Mouse (Mus musculus) lung, embryonic 16.5 days (tissue): ENCODE data around the gene Fam222b. TPM values are rescaled to one million over a fixed set of nuclear protein-coding genes. Genes with fewer than 3 reads are reported as not detected.
A peak's percentile ranks its signal among the peaks of the same experiment; 100 is the strongest.

Experiments used
- ATAC-seq: fragments of 200-750 bp; cut with Nextera tagmentation; 2 replicates; pipeline ENCODE4 v1.8.0; 2017; ENCODE audit warnings: low read depth, mild to moderate bottlenecking, moderate library complexity
- H3K27ac ChIP-seq: fragments of 300-500 bp; sonication (generic); 2 replicates; pipeline ENCODE4 v1.5.1; 2014; ENCODE audit warnings: mild to moderate bottlenecking, control low read depth, low read length
- H3K27me3 ChIP-seq: fragments of 300-500 bp; sonication (generic); 2 replicates; pipeline ENCODE4 v1.6.1; 2014; ENCODE audit warnings: low read depth, low read length, mixed read lengths; ENCODE audit not compliant: control insufficient read depth, insufficient read depth
- H3K36me3 ChIP-seq: fragments of 300-500 bp; sonication (generic); 2 replicates; pipeline ENCODE4 v1.6.1; 2014; ENCODE audit warnings: low read length; ENCODE audit not compliant: control insufficient read depth, insufficient read depth
- H3K4me1 ChIP-seq: fragments of 300-500 bp; sonication (generic); replicated peaks from 2 replicates; pipeline ENCODE4 v1.6.1; 2014; ENCODE audit warnings: low read length, mixed read lengths; ENCODE audit not compliant: control insufficient read depth, insufficient read depth
- H3K4me2 ChIP-seq: fragments of 300-500 bp; sonication (generic); 2 replicates; pipeline ENCODE4 v1.6.1; 2014; ENCODE audit warnings: low read depth, low read length, control low read depth
- H3K4me3 ChIP-seq: fragments of 300-500 bp; sonication (generic); 2 replicates; pipeline ENCODE4 v1.5.1; 2014; ENCODE audit warnings: mild to moderate bottlenecking, low read length, control low read depth
- H3K9ac ChIP-seq: fragments of 300-500 bp; sonication (generic); 2 replicates; pipeline ENCODE4 v1.6.1; 2014; ENCODE audit warnings: low read length, control low read depth
- H3K9me3 ChIP-seq: fragments of 300-500 bp; sonication (generic); 2 replicates; pipeline ENCODE4 v1.6.1; 2016; ENCODE audit warnings: low read length; ENCODE audit not compliant: control insufficient read depth
- WGBS: fragments of 180-500 bp; shearing (Covaris S2); extraction: QIAGEN DNeasy Blood & Tissue Kit; methylation state at CpG from one replicate; pipeline ENCODE4 v1.1.7; 2014; 5-methylcytosine and 5-hydroxymethylcytosine counted together
- polyA plus RNA-seq: library from polyadenylated mRNA; unstranded; fragments of >200 nt; fragmentation: Nextera tagmentation; extraction: Ambion mirVana; gene quantifications from 2 replicates; pipeline ENCODE4 v1.2.1, GENCODE M21; 2015

The Fam222b gene
- polyA plus RNA-seq, 1 experiment from 2014 or later: 17.1 TPM

DNA sequence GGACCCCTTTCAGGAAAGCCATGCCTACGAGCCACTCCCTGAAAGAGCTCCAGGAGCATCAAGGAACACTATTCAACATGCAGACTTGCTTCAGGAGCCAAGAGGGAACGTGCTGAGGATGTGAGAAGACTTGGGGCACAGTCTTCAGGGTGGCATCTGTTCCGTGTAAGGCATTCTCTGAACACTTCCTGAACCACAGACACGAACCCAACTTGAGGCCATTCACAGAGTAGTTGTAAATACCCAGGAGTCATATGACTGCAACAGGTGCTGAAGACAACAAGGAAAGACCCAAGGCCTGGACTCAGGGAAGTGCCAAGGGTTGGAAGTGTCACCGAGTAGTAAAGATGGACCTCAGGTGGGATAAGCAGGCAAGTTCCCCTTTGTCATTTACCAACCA is 26.9 kb upstream of the Fam222b start:
- Histone ChIP-seq H3K27me3 (no peaks in the 10 kb centered on the region), H3K36me3 (no peaks in the 10 kb centered on the region), H3K27ac (no peak overlapping the region), H3K4me1 (no peaks in the 10 kb centered on the region), H3K9me3 (no peaks in the 10 kb centered on the region), H3K4me2 (no peak overlapping the region), H3K4me3 (no peak overlapping the region), H3K9ac (no peak overlapping the region)
- WGBS: 61% methylated on average over 5 of the region's 5 CpGs
- ATAC-seq: no peak

DNA sequence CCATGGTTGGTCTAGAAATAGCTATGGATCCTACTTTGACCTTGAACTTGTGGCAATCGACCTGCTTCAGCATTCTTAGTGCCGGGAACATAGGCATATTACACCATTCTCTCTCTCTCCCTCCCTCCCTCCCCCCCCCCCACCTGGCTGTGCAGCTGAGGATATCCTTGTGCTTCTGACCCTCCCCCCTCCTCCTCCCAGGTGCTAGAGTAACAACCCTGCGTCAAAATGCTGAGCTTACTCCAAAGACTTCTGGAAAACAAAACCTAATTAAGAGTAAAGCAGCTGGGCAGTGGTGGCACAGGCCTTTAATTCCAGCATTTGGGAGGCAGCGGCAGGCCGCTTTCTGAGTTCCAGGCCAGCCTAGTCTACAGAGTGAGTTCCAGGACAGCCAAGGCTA is 25.3 kb upstream of the Fam222b start:
- Histone ChIP-seq H3K9ac (no peak overlapping the region), H3K27ac (no peak overlapping the region), H3K4me1 (no peaks in the 10 kb centered on the region), H3K4me2 (no peak overlapping the region), H3K36me3 (peaks cover 8% of the 10 kb centered on the region), H3K9me3 (no peaks in the 10 kb centered on the region), H3K4me3 (no peak overlapping the region), H3K27me3 (no peaks in the 10 kb centered on the region)
- no peak for ATAC-seq
- WGBS: 76% methylated on average over 5 of the region's 5 CpGs

- 74% methylated on average over 6 of the region's 6 CpGs for WGBS
- Histone ChIP-seq H3K4me1 (no peaks in the 10 kb centered on the region), H3K9ac (no peak overlapping the region), H3K4me2 (no peak overlapping the region), H3K9me3 (no peaks in the 10 kb centered on the region), H3K36me3 (peaks cover 12% of the 10 kb centered on the region), H3K27ac (no peak overlapping the region), H3K4me3 (no peak overlapping the region), H3K27me3 (no peaks in the 10 kb centered on the region)
- no peak for ATAC-seq
Measured at GRCm38 (mm10) chr11:78069646-78070045, 24.8 kb upstream of the Fam222b start.

DNA sequence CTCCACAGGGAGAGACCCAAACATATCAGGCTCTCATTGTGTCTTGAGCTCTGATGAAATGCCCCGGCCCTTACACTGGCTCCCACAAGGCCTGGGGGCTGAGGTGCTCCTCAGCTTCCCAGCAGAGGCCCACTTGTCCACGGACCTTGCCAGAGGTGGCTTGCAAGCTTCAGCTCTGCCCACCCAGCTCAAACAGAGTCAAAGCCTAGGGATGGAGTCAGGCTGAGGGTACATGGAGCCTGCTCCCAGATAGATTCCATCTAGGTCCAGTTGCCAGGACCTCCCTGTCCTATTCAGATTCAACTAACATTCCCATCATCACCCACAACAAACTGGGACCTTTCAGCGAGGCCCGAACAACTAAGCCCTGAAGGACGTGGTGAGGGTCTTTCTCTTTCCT is 22.5 kb upstream of the Fam222b start:
- no peaks in the 10 kb centered on the region for H3K9me3 ChIP-seq
- no peaks in the 10 kb centered on the region for H3K27me3 ChIP-seq
- H3K4me3 ChIP-seq: no peak overlapping the region
- H3K27ac ChIP-seq: no peak overlapping the region
- H3K4me2 ChIP-seq: no peak overlapping the region
- H3K9ac ChIP-seq: no peak overlapping the region
- no peak for ATAC-seq
- H3K4me1 ChIP-seq: no peaks in the 10 kb centered on the region
- H3K36me3 ChIP-seq: peaks cover 20% of the 10 kb centered on the region
- WGBS: 79% methylated on average over 5 of the region's 5 CpGs

GRCm38 (mm10) chr11:78072425-78073130 is 21.9 kb upstream of the Fam222b start:
- H3K4me3 ChIP-seq: no peak overlapping the region
- WGBS: 22% methylated on average over 6 of the region's 6 CpGs
- no peak overlapping the region for H3K27ac ChIP-seq
- H3K36me3 ChIP-seq: peaks cover 21% of the 10 kb centered on the region
- H3K27me3 ChIP-seq: no peaks in the 10 kb centered on the region
- H3K9me3 ChIP-seq: no peaks in the 10 kb centered on the region
- no peaks in the 10 kb centered on the region for H3K4me1 ChIP-seq
- no peak overlapping the region for H3K4me2 ChIP-seq
- ATAC-seq: no peak
- H3K9ac ChIP-seq: no peak overlapping the region

DNA sequence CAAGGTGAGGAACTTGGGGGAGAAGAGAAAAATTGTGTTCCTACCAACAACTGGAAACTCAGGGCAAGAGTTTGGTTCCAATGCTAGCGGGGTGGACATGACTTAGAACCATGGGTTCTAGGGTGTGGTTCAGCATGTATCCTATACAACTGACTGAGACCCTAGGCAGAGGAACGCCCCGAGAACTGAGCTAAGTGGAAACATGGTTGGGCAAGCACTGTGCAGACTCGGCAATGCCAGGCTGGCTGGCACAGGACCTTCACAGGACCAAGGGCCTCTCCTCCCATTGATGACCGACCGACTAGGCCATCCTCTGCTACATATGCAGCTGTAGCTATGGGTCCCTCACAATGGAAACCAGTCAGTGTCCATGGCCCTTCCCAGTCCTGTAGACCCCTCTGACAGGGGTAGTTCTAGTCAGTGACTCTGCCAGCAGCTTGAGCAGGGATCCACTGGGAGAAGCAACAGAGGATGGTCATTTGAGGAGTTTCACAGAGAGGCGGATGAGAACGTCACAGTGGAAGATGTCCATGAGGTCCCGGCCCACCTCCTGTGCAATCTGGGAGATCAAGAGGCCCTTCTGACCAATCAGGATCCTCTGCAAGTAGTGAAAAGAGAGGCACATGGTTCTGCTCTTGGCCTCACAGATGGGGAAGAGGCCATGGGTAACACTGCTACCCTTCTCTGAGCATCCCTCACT is 20.7 kb upstream of the Fam222b start:
- H3K36me3 ChIP-seq: peaks cover 21% of the 10 kb centered on the region
- ATAC-seq: no peak
- no peaks in the 10 kb centered on the region for H3K9me3 ChIP-seq
- no peaks in the 10 kb centered on the region for H3K4me1 ChIP-seq
- no peak overlapping the region for H3K4me3 ChIP-seq
- H3K27ac ChIP-seq: no peak overlapping the region
- 90% methylated on average over 9 of the region's 9 CpGs for WGBS
- no peak overlapping the region for H3K4me2 ChIP-seq
- H3K27me3 ChIP-seq: no peaks in the 10 kb centered on the region
- H3K9ac ChIP-seq: no peak overlapping the region

- Histone ChIP-seq H3K4me3 (no peak overlapping the region), H3K27ac (no peak overlapping the region), H3K27me3 (no peaks in the 10 kb centered on the region), H3K36me3 (peaks cover 21% of the 10 kb centered on the region), H3K9ac (no peak overlapping the region), H3K4me2 (no peak overlapping the region), H3K9me3 (no peaks in the 10 kb centered on the region), H3K4me1 (0 out of 2 replicates have a peak, but pooled peaks cover 4% of the 10 kb centered on the region)
- WGBS: 86% methylated on average over 2 of the region's 2 CpGs
- no peak for ATAC-seq
Measured at GRCm38 (mm10) chr11:78074277-78074652, 20.2 kb upstream of the Fam222b start.

DNA sequence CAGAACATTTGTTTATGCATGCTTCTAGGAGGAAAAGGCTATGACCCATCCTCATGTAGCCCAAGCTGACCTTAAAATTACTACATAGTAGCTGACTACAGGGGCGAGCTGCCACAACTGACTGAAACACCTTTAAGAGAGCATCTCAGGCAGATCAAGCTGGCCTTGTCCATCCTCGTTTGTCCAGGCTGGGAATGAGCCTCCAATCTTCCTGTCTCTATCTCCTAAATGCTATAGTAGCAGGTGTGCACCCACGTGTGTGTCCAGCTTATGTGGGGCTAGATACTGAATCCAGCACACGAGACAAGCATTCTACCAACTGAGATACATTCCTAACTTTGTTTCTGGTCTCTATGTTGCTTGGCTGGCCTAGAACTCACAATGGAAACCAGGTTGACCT is 19.8 kb upstream of the Fam222b start:
- Histone ChIP-seq H3K4me2 (no peak overlapping the region), H3K27me3 (no peaks in the 10 kb centered on the region), H3K36me3 (peaks cover 21% of the 10 kb centered on the region), H3K9ac (no peak overlapping the region), H3K9me3 (no peaks in the 10 kb centered on the region), H3K4me1 (peaks cover 7% of the 10 kb centered on the region), H3K4me3 (no peak overlapping the region), H3K27ac (no peak overlapping the region)
- no peak for ATAC-seq
- 78% methylated on average over 4 of the region's 4 CpGs for WGBS

- H3K27ac ChIP-seq: peak within 1 kb of the TSS; percentile 51
- H3K4me3 ChIP-seq: peak within 1 kb of the TSS; percentile 90
- H3K4me1 ChIP-seq: peaks cover 13% of the 10 kb centered on the region
- no peaks in the 10 kb centered on the region for H3K9me3 ChIP-seq
- peaks cover 5% of the 10 kb centered on the region; the same call in 1 of the 2 replicates for H3K36me3 ChIP-seq
- H3K4me2 ChIP-seq: peak within 1 kb of the TSS; percentile 75
- H3K27me3 ChIP-seq: no peaks in the 10 kb centered on the region
- H3K9ac ChIP-seq: peak within 1 kb of the TSS; percentile 85
- under 1% methylated on average over 42 of the region's 42 CpGs for WGBS
- peak; percentile 97 for ATAC-seq
Measured at GRCm38 (mm10) chr11:78079961-78080921, 14.2 kb upstream of the Fam222b start, which contains the start of gene Eral1. Eral1 (minus strand) TSS chr11:78080383.
